25 mouse cellular contexts compared by ENCODE assay signal in genomic region chr4:41051781-41052180, GRCm38 (mm10). TPM values are rescaled to one million over a fixed set of nuclear protein-coding genes. Genes with fewer than 3 reads are reported as not detected.
"Had no signal": no experiment of that assay in that cellular context is flagged by ENCODE, and none has a peak within 500 bp of the region (broad histone marks: within the 10 kb centered on the region; RNA-seq: fewer than 3 reads in every experiment).

No protein-coding gene starts in this region.

- H3K9ac ChIP-seq: limb, embryonic 15.5 days; liver, embryonic 13.5 days; liver, postnatal 0 days; lung, embryonic 15.5 days; midbrain, embryonic 12.5 days had no signal

- DNase-seq: kidney, adult 11 months; kidney, adult 9 months; kidney, postnatal 36 days; layer of hippocampus, adult 9-11 months; layer of hippocampus, postnatal 36 days; liver, embryonic 13.5 days; liver, postnatal 0 days; lung, postnatal 14 days; right cerebral cortex, adult 18-20 months; spleen, adult 18-20 months; thymus, postnatal 14 days had no signal

- H3K4me2 ChIP-seq: limb, embryonic 15.5 days; liver, embryonic 13.5 days; midbrain, embryonic 12.5 days; neural tube, embryonic 15.5 days had no signal

- H3K27me3 ChIP-seq: limb, embryonic 15.5 days; lung, embryonic 15.5 days; neural tube, embryonic 15.5 days had no signal

- H3K27ac ChIP-seq: kidney, postnatal 0 days; limb, embryonic 15.5 days; liver, embryonic 13.5 days; lung, embryonic 15.5 days; macrophage; midbrain, embryonic 12.5 days; neural tube, embryonic 15.5 days had no signal

- H3K9me3 ChIP-seq: limb, embryonic 15.5 days; liver, embryonic 13.5 days; lung, embryonic 15.5 days; megakaryocyte, embryonic 14.5 days; midbrain, embryonic 12.5 days; neural tube, embryonic 15.5 days had no signal

- ATAC-seq: liver, postnatal 0 days had no signal

- H3K36me3 ChIP-seq: limb, embryonic 15.5 days; liver, embryonic 13.5 days; lung, embryonic 15.5 days; midbrain, embryonic 12.5 days; neural tube, embryonic 15.5 days had no signal

- H3K4me3 ChIP-seq: limb, embryonic 15.5 days; liver, embryonic 13.5 days; lung, embryonic 15.5 days; megakaryocyte, embryonic 14.5 days; midbrain, embryonic 12.5 days; myocyte; neural tube, embryonic 15.5 days had no signal

RNA-seq across cellular contexts. Expression of gene Aqp7, which starts 3.8 kb away (rescaled TPM):
- total RNA-seq: layer of hippocampus, postnatal 36 days; left cerebral cortex, adult 8-10 months; left cerebral cortex, postnatal 25 days had no signal
- polyA plus RNA-seq: limb, embryonic 11.5 days; lung, embryonic 15.5 days; macrophage; midbrain, embryonic 12.5 days; midbrain, embryonic 16.5 days; myocyte; neural tube, embryonic 11.5 days; neural tube, embryonic 15.5 days had no signal

RNA-seq across cellular contexts. Expression of gene Aqp3, which starts 46.2 kb away (rescaled TPM):
- total RNA-seq: layer of hippocampus, adult 18-20 months; layer of hippocampus, postnatal 36 days; left cerebral cortex, adult 8-10 months; left cerebral cortex, postnatal 25 days had no signal
- polyA plus RNA-seq: macrophage; myocyte; neural tube, embryonic 15.5 days had no signal
